ENCODE assay signal across 8 mouse cellular contexts in genomic region chr12:8922369-8923124, GRCm38 (mm10). TPM values are rescaled to one million over a fixed set of nuclear protein-coding genes. Genes with fewer than 3 reads are reported as not detected.
A peak's percentile ranks its signal among the peaks of the same experiment; 100 is the strongest.
DNase-seq lines count a peak whose midpoint lies in the region; ATAC-seq and TF ChIP-seq lines count a peak whose summit lies in the region.

No protein-coding gene starts in this region.

- no peak for TF ChIP-seq CTCF in small intestine, adult 2 months (IDR thresholded peaks at IDR 0.05; ENCODE audit: extremely low read depth, insufficient read length, insufficient replicate concordance, low read depth, low read length)

- peaks cover 31% of the 10 kb centered on the region for H3K4me1 ChIP-seq in heart, embryonic 10.5 days
- peaks cover 25% of the 10 kb centered on the region for H3K4me1 ChIP-seq in forebrain, embryonic 14.5 days (ENCODE audit: control insufficient read depth, insufficient read depth, low read length)
- peaks cover 22% of the 10 kb centered on the region for H3K4me1 ChIP-seq in limb, embryonic 15.5 days
- H3K4me1 ChIP-seq in small intestine, adult 2 months (ENCODE audit: control insufficient read depth, insufficient read depth, insufficient read length, low read length): peaks cover 2% of the 10 kb centered on the region; the same call in 1 of the 2 replicates

- 5% methylated on average over 30 of the region's 30 CpGs for WGBS in heart, embryonic 10.5 days
- 4% methylated on average over 30 of the region's 30 CpGs for WGBS in forebrain, embryonic 14.5 days
- WGBS in limb, embryonic 15.5 days: 1% methylated on average over 30 of the region's 30 CpGs
- under 1% methylated on average over 30 of the region's 30 CpGs for WGBS in small intestine, adult 2 months

- peak overlapping the region; percentile 81 for H3K4me2 ChIP-seq in forebrain, embryonic 14.5 days (ENCODE audit: low read length)
- peak overlapping the region; percentile 52 for H3K4me2 ChIP-seq in limb, embryonic 15.5 days

- H3K9ac ChIP-seq in forebrain, embryonic 14.5 days (ENCODE audit: low read length): peak overlapping the region; percentile 94
- peak overlapping the region; percentile 90 for H3K9ac ChIP-seq in limb, embryonic 15.5 days

- TF ChIP-seq POLR2A in small intestine, adult 2 months (IDR thresholded peaks at IDR 0.05; ENCODE audit: low read depth, low read length): no peak

- H3K9me3 ChIP-seq in heart, embryonic 10.5 days: no peaks in the 10 kb centered on the region
- H3K9me3 ChIP-seq in forebrain, embryonic 14.5 days (replicated peaks; ENCODE audit: control insufficient read depth, low read length): no peaks in the 10 kb centered on the region
- H3K9me3 ChIP-seq in limb, embryonic 15.5 days: no peaks in the 10 kb centered on the region

- no peaks in the 10 kb centered on the region for H3K27me3 ChIP-seq in heart, embryonic 10.5 days (ENCODE audit: insufficient read depth, poor library complexity, severe bottlenecking)
- no peaks in the 10 kb centered on the region for H3K27me3 ChIP-seq in forebrain, embryonic 14.5 days (replicated peaks; ENCODE audit: control insufficient read depth, insufficient read depth, low read length)
- H3K27me3 ChIP-seq in limb, embryonic 15.5 days: no peaks in the 10 kb centered on the region
- no peaks in the 10 kb centered on the region for H3K27me3 ChIP-seq in small intestine, adult 2 months (ENCODE audit: control insufficient read depth, insufficient read depth, low read length)

- ATAC-seq in forebrain, embryonic 14.5 days: no peak
- ATAC-seq in limb, embryonic 15.5 days (ENCODE audit: insufficient number of reproducible peaks, low FRiP score, low TSS enrichment, low read depth): no peak

- peaks cover 14% of the 10 kb centered on the region for H3K36me3 ChIP-seq in heart, embryonic 10.5 days
- peaks cover 6% of the 10 kb centered on the region; the same call in 1 of the 2 replicates for H3K36me3 ChIP-seq in forebrain, embryonic 14.5 days (ENCODE audit: control insufficient read depth, insufficient read depth, low read length)
- H3K36me3 ChIP-seq in limb, embryonic 15.5 days: peaks cover 7% of the 10 kb centered on the region
- H3K36me3 ChIP-seq in small intestine, adult 2 months (ENCODE audit: control insufficient read depth, insufficient read depth, low read length): peaks cover 4% of the 10 kb centered on the region; the same call in 1 of the 2 replicates

- no peak for DNase-seq in heart, embryonic 10.5 days (ENCODE audit: low spot score)
- DNase-seq in heart, adult 18-20 months: no peak
- DNase-seq in CD4-positive helper T cell, adult 2 months (ENCODE audit: low read depth, low spot score): peak; percentile 43
- peak; percentile 52 for DNase-seq in forebrain, embryonic 14.5 days (ENCODE audit: low spot score)
- DNase-seq in adipocyte (ENCODE audit: low spot score): no peak
- no peak for DNase-seq in thymus, postnatal 4 days

- peak overlapping the region; percentile 83 for H3K4me3 ChIP-seq in heart, embryonic 10.5 days
- peak overlapping the region; percentile 74 for H3K4me3 ChIP-seq in forebrain, embryonic 14.5 days (ENCODE audit: low read depth, low read length)
- peak overlapping the region; percentile 81 for H3K4me3 ChIP-seq in limb, embryonic 15.5 days
- H3K4me3 ChIP-seq in small intestine, adult 2 months (ENCODE audit: low read depth, low read length): peak overlapping the region; percentile 89

- H3K27ac ChIP-seq in heart, embryonic 10.5 days: peak overlapping the region; percentile 97
- H3K27ac ChIP-seq in forebrain, embryonic 14.5 days (ENCODE audit: low read depth, low read length): peak overlapping the region; percentile 97
- peak overlapping the region; percentile 100 for H3K27ac ChIP-seq in limb, embryonic 15.5 days
- H3K27ac ChIP-seq in small intestine, adult 2 months (ENCODE audit: insufficient read depth, low read depth, low read length): peak overlapping the region; percentile 98

RNA-seq across cellular contexts. Expression of gene Laptm4a, which starts 1.1 kb away (rescaled TPM):
- 199 and 219 TPM in 2 replicates for polyA plus RNA-seq in heart, embryonic 10.5 days (2016; fragmentation: Nextera tagmentation; extraction: Ambion mirVana)
- 100 to 1,000 TPM; 366 to 407 TPM for total RNA-seq in heart, adult 18-20 months (2021)
- polyA plus RNA-seq in forebrain, embryonic 14.5 days (2014; fragmentation: Nextera tagmentation; extraction: Ambion mirVana): 192 and 199 TPM in 2 replicates
- polyA plus RNA-seq in limb, embryonic 15.5 days (2015; fragmentation: Nextera tagmentation; extraction: Ambion mirVana): 513 and 549 TPM in 2 replicates
- 49.6 and 72.5 TPM in 2 replicates for polyA plus RNA-seq in small intestine, adult 2 months (2012; rRNA removed)

RNA-seq across cellular contexts. Expression of gene Matn3, which starts 25.2 kb away (rescaled TPM):
- polyA plus RNA-seq in heart, embryonic 10.5 days (2016; fragmentation: Nextera tagmentation; extraction: Ambion mirVana): 1.7 and 2.5 TPM in 2 replicates
- total RNA-seq in heart, adult 18-20 months (2021): not detected
- 0.18 TPM in 1 of 2 replicates, not detected in the other for polyA plus RNA-seq in forebrain, embryonic 14.5 days (2014; fragmentation: Nextera tagmentation; extraction: Ambion mirVana)
- 62.4 and 62.7 TPM in 2 replicates for polyA plus RNA-seq in limb, embryonic 15.5 days (2015; fragmentation: Nextera tagmentation; extraction: Ambion mirVana)
- polyA plus RNA-seq in small intestine, adult 2 months (2012; rRNA removed): not detected in 2 replicates

RNA-seq across cellular contexts. Expression of gene Wdr35, which starts 51.1 kb away (rescaled TPM):
- 14.6 and 15.1 TPM in 2 replicates for polyA plus RNA-seq in heart, embryonic 10.5 days (2016; fragmentation: Nextera tagmentation; extraction: Ambion mirVana)
- total RNA-seq in heart, adult 18-20 months (2021): 10 to 100 TPM; 10.2 to 10.5 TPM
- polyA plus RNA-seq in forebrain, embryonic 14.5 days (2014; fragmentation: Nextera tagmentation; extraction: Ambion mirVana): 21.6 and 24.8 TPM in 2 replicates
- polyA plus RNA-seq in limb, embryonic 15.5 days (2015; fragmentation: Nextera tagmentation; extraction: Ambion mirVana): 18.8 and 20.2 TPM in 2 replicates
- 0.19 and 0.23 TPM in 2 replicates for polyA plus RNA-seq in small intestine, adult 2 months (2012; rRNA removed)

Comparison
In these comparisons a context has a peak if more than half of its experiments do, and no peak if none do; other contexts are left out.
1. DNase-seq: peak in CD4-positive helper T cell, adult 2 months (single experiment) and forebrain, embryonic 14.5 days (single experiment); none in heart, embryonic 10.5 days (single experiment), heart, adult 18-20 months (0 of 2), adipocyte (single experiment) and thymus, postnatal 4 days (single experiment).
2. RNA of gene Matn3, which starts 25.2 kb away (polyA plus RNA-seq): 62.4 to 62.7 TPM in limb, embryonic 15.5 days; 1.7 to 2.5 TPM in heart, embryonic 10.5 days, 0.18 TPM in forebrain, embryonic 14.5 days and not detected in small intestine, adult 2 months; every median in the first group is over 10 times any median in the second.
3. RNA of gene Wdr35, which starts 51.1 kb away (polyA plus RNA-seq): 21.6 to 24.8 TPM in forebrain, embryonic 14.5 days, 18.8 to 20.2 TPM in limb, embryonic 15.5 days and 14.6 to 15.1 TPM in heart, embryonic 10.5 days; 0.19 to 0.23 TPM in small intestine, adult 2 months; every median in the first group is over 10 times any median in the second.
4. Peak in every context shown above with its lines, with median percentiles within 50 percentile points of each other: H3K27ac ChIP-seq and H3K4me3 ChIP-seq.